Mouse (Mus musculus) limb, embryonic 14.5 days (tissue): ENCODE measurements around the gene Scn5a. TPM values are rescaled to one million over a fixed set of nuclear protein-coding genes. Genes with fewer than 3 reads are reported as not detected.

Experiments
- ATAC-seq: fragments of 200-750 bp; cut with Nextera tagmentation; 2 replicates; pipeline ENCODE4 v1.8.0; 2017; ENCODE audit warnings: low read depth, moderate number of reproducible peaks, moderate TSS enrichment; ENCODE audit not compliant: low FRiP score
- DNase-seq: peaks from one replicate; pipeline ENCODE4 v3.0.0-alpha.2; 2015; ENCODE audit warnings: low spot score
- H3K27ac ChIP-seq: fragments of 300-500 bp; sonication (generic); replicated peaks from 2 replicates; pipeline ENCODE4 v1.5.1; 2014; ENCODE audit warnings: low read depth, mild to moderate bottlenecking, low read length, moderate library complexity, mixed read lengths
- H3K27me3 ChIP-seq: fragments of 300-500 bp; sonication (generic); 2 replicates; pipeline ENCODE4 v1.6.1; 2014; ENCODE audit warnings: low read length, mixed read lengths; ENCODE audit not compliant: control insufficient read depth, insufficient read depth
- H3K36me3 ChIP-seq: fragments of 300-500 bp; sonication (generic); 2 replicates; pipeline ENCODE4 v1.6.1; 2014; ENCODE audit warnings: mild to moderate bottlenecking, low read length, moderate library complexity, mixed read lengths; ENCODE audit not compliant: control insufficient read depth, insufficient read depth
- H3K4me1 ChIP-seq: fragments of 300-500 bp; sonication (generic); 2 replicates; pipeline ENCODE4 v1.6.1; 2014; ENCODE audit warnings: antibody characterized with exemption, low read length, mixed read lengths; ENCODE audit not compliant: control insufficient read depth, insufficient read depth
- H3K4me2 ChIP-seq: fragments of 300-500 bp; sonication (generic); replicated peaks from 2 replicates; pipeline ENCODE4 v1.6.1; 2014; ENCODE audit warnings: low read depth, mild to moderate bottlenecking, low read length, moderate library complexity; ENCODE audit not compliant: severe bottlenecking
- H3K4me3 ChIP-seq: fragments of 300-500 bp; sonication (generic); replicated peaks from 2 replicates; pipeline ENCODE4 v1.5.1; 2014; ENCODE audit warnings: low read length
- H3K9ac ChIP-seq: fragments of 300-500 bp; sonication (generic); 2 replicates; pipeline ENCODE4 v1.6.1; 2014; ENCODE audit warnings: mild to moderate bottlenecking, low read depth, low read length, moderate library complexity; ENCODE audit not compliant: severe bottlenecking
- H3K9me3 ChIP-seq: fragments of 300-500 bp; sonication (generic); 2 replicates; pipeline ENCODE4 v1.6.1; 2016; ENCODE audit warnings: low read length; ENCODE audit not compliant: control insufficient read depth
- POLR2A ChIP-seq: fragments of 200-500 bp; IDR thresholded peaks from 2 replicates; pipeline ENCODE4 v1.8.0; 2012; ENCODE audit warnings: inconsistent platforms, mild to moderate bottlenecking, moderate library complexity, borderline replicate concordance; ENCODE audit not compliant: insufficient read depth, insufficient read length; ENCODE audit errors: extremely low read depth
- WGBS: fragments of 180-500 bp; shearing (Covaris S2); extraction: QIAGEN DNeasy Blood & Tissue Kit; methylation state at CpG from one replicate; pipeline ENCODE4 v1.1.7; 2014; 5-methylcytosine and 5-hydroxymethylcytosine counted together
- polyA plus RNA-seq, 2 experiments: library from polyadenylated mRNA; depleted of rRNA in 1 of 2; stranded (reverse) in 1 of 2; unstranded in 1 of 2; fragments of >200 nt; fragmentation: Nextera tagmentation in 1 of 2; extraction: Ambion mirVana in 1 of 2; gene quantifications; 2 replicates each; pipeline versions ENCODE4 v1.2.1 to v1.2.3; 2012 to 2014

The Scn5a gene
- polyA plus RNA-seq, 2 experiments: 0.10 to 0.35 TPM

DNA sequence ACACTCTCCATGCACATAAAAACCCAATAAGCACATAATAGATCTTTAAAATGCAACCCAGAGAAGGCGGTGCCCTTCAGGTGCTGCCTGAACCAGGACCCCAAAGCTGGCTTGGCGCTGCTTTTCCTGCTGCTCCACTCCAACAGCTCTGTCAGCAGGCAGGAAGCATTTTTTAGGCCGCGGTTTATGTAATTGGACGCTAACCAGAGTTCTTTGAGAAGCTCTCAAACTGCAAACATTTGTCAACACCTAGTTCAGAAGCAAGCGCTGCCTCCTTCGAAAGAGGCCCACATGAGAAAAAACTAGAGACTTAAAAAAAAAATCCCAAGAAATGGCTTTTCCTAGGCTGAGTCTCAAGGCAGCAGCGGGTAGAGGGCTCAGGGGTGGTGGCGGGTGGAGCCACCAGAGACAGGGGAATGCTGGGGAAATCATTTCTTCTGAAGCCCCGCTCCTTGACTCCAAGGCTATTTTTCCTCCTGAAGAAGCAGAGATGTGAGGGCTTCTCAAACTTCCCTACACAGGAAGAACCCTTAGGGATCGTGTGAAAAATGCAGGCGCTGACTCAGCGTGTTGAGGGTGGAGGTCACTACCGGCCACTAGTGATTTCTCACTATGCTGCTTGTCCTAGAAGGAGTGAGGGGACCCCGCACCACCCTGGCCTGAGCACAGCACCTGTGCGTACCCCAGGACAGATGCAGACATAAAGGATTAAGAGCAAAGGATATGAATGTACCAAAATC lies 19.1 kb downstream of the Scn5a start:
- no peak overlapping the region for H3K9ac ChIP-seq
- no peak for TF ChIP-seq POLR2A
- H3K9me3 ChIP-seq: no peaks in the 10 kb centered on the region
- DNase-seq: no peak
- H3K27ac ChIP-seq: no peak overlapping the region
- 54% methylated on average over 16 of the region's 16 CpGs for WGBS
- no peaks in the 10 kb centered on the region for H3K27me3 ChIP-seq
- no peak for ATAC-seq
- H3K4me3 ChIP-seq: no peak overlapping the region
- H3K4me1 ChIP-seq: no peaks in the 10 kb centered on the region
- H3K4me2 ChIP-seq: no peak overlapping the region
- no peaks in the 10 kb centered on the region for H3K36me3 ChIP-seq

DNA sequence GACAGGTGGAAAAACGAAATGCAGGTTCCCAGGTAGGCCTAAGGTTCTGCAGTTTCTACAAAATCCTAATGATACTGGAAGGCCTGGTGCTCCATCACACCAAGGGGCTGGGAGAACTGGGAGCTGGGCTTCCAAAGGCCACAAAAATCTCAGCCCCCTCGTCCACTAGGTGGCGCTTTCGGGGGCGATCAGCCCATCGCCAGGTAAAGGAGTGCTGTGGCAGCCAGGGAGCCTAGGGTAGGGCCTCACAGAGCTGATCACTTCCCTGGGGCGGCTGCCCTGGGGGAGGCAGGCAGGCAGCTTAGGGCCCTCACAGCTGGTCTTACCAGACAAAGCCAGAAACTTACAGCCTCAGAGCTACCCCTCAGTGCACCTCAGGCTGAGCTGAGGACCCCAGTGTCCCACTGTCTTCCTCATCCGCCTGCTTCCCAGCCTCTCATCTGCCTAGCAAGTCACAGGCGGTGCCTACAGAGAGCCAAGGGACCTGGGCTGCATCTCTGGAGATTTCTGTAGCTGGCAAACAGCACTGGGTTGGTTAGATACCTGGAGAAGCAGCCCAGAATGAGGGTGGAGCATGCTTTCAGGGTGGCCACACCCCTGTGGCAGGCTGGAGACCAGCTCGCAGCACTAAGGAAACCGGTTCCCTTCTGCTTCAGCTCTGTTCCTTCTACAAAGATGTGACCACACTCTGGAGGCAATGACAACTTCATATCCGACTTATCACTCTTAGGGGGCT lies 20.5 kb downstream of the Scn5a start:
- H3K4me2 ChIP-seq: no peak overlapping the region
- no peak overlapping the region for H3K9ac ChIP-seq
- H3K4me1 ChIP-seq: no peaks in the 10 kb centered on the region
- peak; percentile 21 for DNase-seq
- WGBS: 26% methylated on average over 12 of the region's 12 CpGs
- H3K4me3 ChIP-seq: no peak overlapping the region
- H3K27ac ChIP-seq: no peak overlapping the region
- TF ChIP-seq POLR2A: no peak
- no peak for ATAC-seq
- no peaks in the 10 kb centered on the region for H3K27me3 ChIP-seq
- no peaks in the 10 kb centered on the region for H3K9me3 ChIP-seq
- no peaks in the 10 kb centered on the region for H3K36me3 ChIP-seq

DNA sequence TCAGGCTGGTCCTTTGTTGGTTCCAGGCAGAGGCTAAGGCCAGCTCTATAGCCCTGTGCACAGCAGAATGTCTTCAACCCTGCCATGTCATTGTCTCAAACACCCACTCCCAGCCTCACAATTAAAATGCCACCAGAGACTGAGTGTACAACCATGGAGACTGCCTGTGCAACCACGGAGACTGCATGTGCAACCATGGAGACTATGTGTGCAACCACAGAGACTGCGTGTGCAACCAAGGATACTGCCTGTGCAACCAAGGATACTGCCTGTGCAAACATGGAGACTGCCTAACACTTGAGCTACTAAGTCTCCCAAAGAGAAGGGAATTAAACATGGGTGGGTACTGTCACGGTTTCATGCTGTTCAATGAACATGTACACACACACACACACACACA lies 22.8 kb downstream of the Scn5a start:
- no peaks in the 10 kb centered on the region for H3K4me1 ChIP-seq
- TF ChIP-seq POLR2A: no peak
- no peaks in the 10 kb centered on the region for H3K9me3 ChIP-seq
- no peaks in the 10 kb centered on the region for H3K27me3 ChIP-seq
- no peak overlapping the region for H3K27ac ChIP-seq
- no peak overlapping the region for H3K4me2 ChIP-seq
- 86% methylated on average over 3 of the region's 3 CpGs for WGBS
- H3K4me3 ChIP-seq: no peak overlapping the region
- ATAC-seq (no peak), DNase-seq (no peak)
- no peak overlapping the region for H3K9ac ChIP-seq
- H3K36me3 ChIP-seq: no peaks in the 10 kb centered on the region

- no peaks in the 10 kb centered on the region for H3K36me3 ChIP-seq
- WGBS: 72% methylated on average over 12 of the region's 12 CpGs
- TF ChIP-seq POLR2A: no peak
- no peaks in the 10 kb centered on the region for H3K27me3 ChIP-seq
- no peaks in the 10 kb centered on the region for H3K9me3 ChIP-seq
- DNase-seq (no peak), ATAC-seq (no peak)
- no peak overlapping the region for H3K9ac ChIP-seq
- H3K4me2 ChIP-seq: no peak overlapping the region
- H3K27ac ChIP-seq: no peak overlapping the region
- H3K4me3 ChIP-seq: no peak overlapping the region
- H3K4me1 ChIP-seq: no peaks in the 10 kb centered on the region
Observed at GRCm38 (mm10) chr9:119547528-119547927, 31.3 kb downstream of the Scn5a start.

- Histone ChIP-seq H3K36me3 (no peaks in the 10 kb centered on the region), H3K27me3 (no peaks in the 10 kb centered on the region), H3K4me3 (no peak overlapping the region), H3K9ac (no peak overlapping the region), H3K27ac (no peak overlapping the region), H3K9me3 (no peaks in the 10 kb centered on the region), H3K4me1 (no peaks in the 10 kb centered on the region), H3K4me2 (no peak overlapping the region)
- no peak for TF ChIP-seq POLR2A
- WGBS: 82% methylated on average over 8 of the region's 8 CpGs
- ATAC-seq: no peak
- DNase-seq: no peak
Observed at GRCm38 (mm10) chr9:119547128-119547527, 31.7 kb downstream of the Scn5a start.
